Mouse (Mus musculus) left cerebral cortex, adult 6 months (tissue): ENCODE measurements around the gene Gm8897. TPM values are rescaled to one million over a fixed set of nuclear protein-coding genes. Genes with fewer than 3 reads are reported as not detected.

Experiments
- long read RNA-seq, 2 experiments: library from polyadenylated mRNA; unstranded; transcript quantifications; one replicate each; pipeline ENCODE4 v2.0.0; 2019 to 2020
- polyA plus RNA-seq: library from polyadenylated mRNA; unstranded; fragments of <200 nt; fragmentation: Nextera tagmentation; gene quantifications from 2 replicates; pipeline ENCODE4 v1.2.3, GENCODE M21; 2021

The Gm8897 gene
- not detected in 2 replicates for polyA plus RNA-seq
- long read RNA-seq, experiment 1, result 0 reads
- long read RNA-seq, experiment 2, result 0 reads

GRCm38 (mm10) chr5:11416118-11416517, at the start of gene Gm8897:
Gene Gm8897 (plus strand): TSS chr5:11416418.

Other genes with a start within 250 kb of the Gm8897 start
- gene Gm5861, start 233.3 kb upstream of the Gm8897 start, polyA plus RNA-seq, result not detected in 2 replicates
- not detected in 2 replicates for gene Gm8890, start 160.4 kb upstream of the Gm8897 start, polyA plus RNA-seq
- not detected in 2 replicates for gene Speer1, start 74.9 kb upstream of the Gm8897 start, polyA plus RNA-seq
- not detected in 2 replicates for gene Gm8906, start 86.3 kb downstream of the Gm8897 start, polyA plus RNA-seq
- gene Gm6460, start 178.5 kb downstream of the Gm8897 start, polyA plus RNA-seq, result not detected in 2 replicates